Mouse (Mus musculus): ENCODE measurements around the gene Nrn1. TPM values are rescaled to one million over a fixed set of nuclear protein-coding genes. Genes with fewer than 3 reads are reported as not detected.

The Nrn1 gene
- polyA plus RNA-seq, 1 experiment from 2014 or later: 0.31 TPM

GRCm38 (mm10) chr13:36731016-36731930 is 3.7 kb downstream of the Nrn1 start:
- H3K9me3 ChIP-seq (ENCODE audit: low read length): no peaks in the 10 kb centered on the region
- H3K36me3 ChIP-seq (ENCODE audit: insufficient read depth, low read length): no peaks in the 10 kb centered on the region
- no peak overlapping the region for H3K27ac ChIP-seq (ENCODE audit: low read length)
- peaks cover 89% of the 10 kb centered on the region for H3K27me3 ChIP-seq (replicated peaks; ENCODE audit: insufficient read depth, low read length)
- peaks cover 25% of the 10 kb centered on the region; the same call in 1 of the 2 replicates for H3K4me1 ChIP-seq (ENCODE audit: insufficient read depth, low read depth, low read length)
- peak overlapping the region; percentile 57 for H3K4me2 ChIP-seq (replicated peaks; ENCODE audit: low read depth, low read length)
- TF ChIP-seq EP300 (IDR thresholded peaks at IDR 0.05) (no peak), CTCF (IDR thresholded peaks at IDR 0.05) (no peak)
- H3K4me3 ChIP-seq (ENCODE audit: low read depth, low read length): peak overlapping the region; percentile 40
- WGBS: 6% methylated on average over 34 of the region's 34 CpGs
- ATAC-seq: no peak
- DNase-seq (ENCODE audit: low spot score): peak; percentile 59
- no peak overlapping the region for H3K9ac ChIP-seq (replicated peaks; ENCODE audit: low read depth)

- WGBS: 13% methylated on average over 14 of the region's 14 CpGs
- Histone ChIP-seq H3K36me3 (ENCODE audit: insufficient read depth, low read length) (no peaks in the 10 kb centered on the region), H3K4me3 (ENCODE audit: low read depth, low read length) (no peak overlapping the region), H3K4me2 (replicated peaks; ENCODE audit: low read depth, low read length) (no peak overlapping the region), H3K27me3 (replicated peaks; ENCODE audit: insufficient read depth, low read length) (peaks cover 86% of the 10 kb centered on the region), H3K27ac (ENCODE audit: low read length) (no peak overlapping the region), H3K4me1 (ENCODE audit: insufficient read depth, low read depth, low read length) (peaks cover 18% of the 10 kb centered on the region; the same call in 1 of the 2 replicates), H3K9ac (replicated peaks; ENCODE audit: low read depth) (no peak overlapping the region), H3K9me3 (ENCODE audit: low read length) (no peaks in the 10 kb centered on the region)
- no peak for ATAC-seq
- DNase-seq (ENCODE audit: low spot score): no peak
- TF ChIP-seq EP300 (IDR thresholded peaks at IDR 0.05): no peak
Measured at GRCm38 (mm10) chr13:36730341-36730761, 4.6 kb downstream of the Nrn1 start.

GRCm38 (mm10) chr13:36729731-36730340 is 5.1 kb downstream of the Nrn1 start:
- WGBS: 14% methylated on average over 13 of the region's 13 CpGs
- peaks cover 86% of the 10 kb centered on the region for H3K27me3 ChIP-seq (replicated peaks; ENCODE audit: insufficient read depth, low read length)
- no peak for DNase-seq (ENCODE audit: low spot score)

GRCm38 (mm10) chr13:36728509-36728908 is 6.4 kb downstream of the Nrn1 start:
- H3K9me3 ChIP-seq (ENCODE audit: low read length): no peaks in the 10 kb centered on the region
- H3K27me3 ChIP-seq (replicated peaks; ENCODE audit: insufficient read depth, low read length): peaks cover 84% of the 10 kb centered on the region
- WGBS: 11% methylated on average over 5 of the region's 5 CpGs
- no peak overlapping the region for H3K27ac ChIP-seq (ENCODE audit: low read length)
- DNase-seq (ENCODE audit: low spot score) (no peak), ATAC-seq (no peak)
- no peak overlapping the region for H3K9ac ChIP-seq (replicated peaks; ENCODE audit: low read depth)
- no peak overlapping the region for H3K4me3 ChIP-seq (ENCODE audit: low read depth, low read length)
- no peaks in the 10 kb centered on the region for H3K36me3 ChIP-seq (ENCODE audit: insufficient read depth, low read length)
- peaks cover 14% of the 10 kb centered on the region; the same call in 1 of the 2 replicates for H3K4me1 ChIP-seq (ENCODE audit: insufficient read depth, low read depth, low read length)
- TF ChIP-seq EP300 (IDR thresholded peaks at IDR 0.05): no peak
- TF ChIP-seq CTCF (IDR thresholded peaks at IDR 0.05): no peak
- no peak overlapping the region for H3K4me2 ChIP-seq (replicated peaks; ENCODE audit: low read depth, low read length)

More at GRCm38 (mm10) chr13:36729731-36730340, 5.1 kb downstream of the Nrn1 start:
- TF ChIP-seq CTCF (IDR thresholded peaks at IDR 0.05) (no peak), EP300 (IDR thresholded peaks at IDR 0.05) (no peak)
- peaks cover 15% of the 10 kb centered on the region; the same call in 1 of the 2 replicates for H3K4me1 ChIP-seq (ENCODE audit: insufficient read depth, low read depth, low read length)
- H3K4me2 ChIP-seq (replicated peaks; ENCODE audit: low read depth, low read length): no peak overlapping the region
- no peaks in the 10 kb centered on the region for H3K9me3 ChIP-seq (ENCODE audit: low read length)
- no peak overlapping the region for H3K4me3 ChIP-seq (ENCODE audit: low read depth, low read length)
- H3K36me3 ChIP-seq (ENCODE audit: insufficient read depth, low read length): no peaks in the 10 kb centered on the region
- no peak overlapping the region for H3K27ac ChIP-seq (ENCODE audit: low read length)
- ATAC-seq: no peak
- no peak overlapping the region for H3K9ac ChIP-seq (replicated peaks; ENCODE audit: low read depth)

GRCm38 (mm10) chr13:36727779-36728470 is 7.0 kb downstream of the Nrn1 start:
- 0 out of 2 replicates have a peak overlapping the region, but pooled peaks have one; percentile 34 for H3K4me3 ChIP-seq (ENCODE audit: low read depth, low read length)
- H3K27ac ChIP-seq (ENCODE audit: low read length): no peak overlapping the region
- no peak overlapping the region for H3K9ac ChIP-seq (replicated peaks; ENCODE audit: low read depth)
- no peak for TF ChIP-seq CTCF (IDR thresholded peaks at IDR 0.05)
- no peak for TF ChIP-seq EP300 (IDR thresholded peaks at IDR 0.05)
- DNase-seq (ENCODE audit: low spot score): no peak
- H3K4me1 ChIP-seq (ENCODE audit: insufficient read depth, low read depth, low read length): peaks cover 14% of the 10 kb centered on the region; the same call in 1 of the 2 replicates
- ATAC-seq: no peak
- H3K36me3 ChIP-seq (ENCODE audit: insufficient read depth, low read length): no peaks in the 10 kb centered on the region
- H3K27me3 ChIP-seq (replicated peaks; ENCODE audit: insufficient read depth, low read length): peaks cover 85% of the 10 kb centered on the region
- WGBS: 3% methylated on average over 21 of the region's 23 CpGs
- no peak overlapping the region for H3K4me2 ChIP-seq (replicated peaks; ENCODE audit: low read depth, low read length)
- no peaks in the 10 kb centered on the region for H3K9me3 ChIP-seq (ENCODE audit: low read length)

All from lung, postnatal 0 days (tissue).